Mouse (Mus musculus) midbrain, postnatal 0 days (tissue): ENCODE results near the gene Endou. TPM values are rescaled to one million over a fixed set of nuclear protein-coding genes. Genes with fewer than 3 reads are reported as not detected.

Source experiments
- ATAC-seq: fragments of 200-750 bp; cut with Nextera tagmentation; 2 replicates; pipeline ENCODE4 v1.8.0; 2017; ENCODE audit warnings: moderate number of reproducible peaks, mild to moderate bottlenecking, moderate TSS enrichment, moderate library complexity; ENCODE audit not compliant: low FRiP score
- DNase-seq: peaks from one replicate; pipeline ENCODE4 v3.0.0-alpha.2; 2015; ENCODE audit warnings: low spot score
- H3K27ac ChIP-seq: fragments of 300-500 bp; sonication (generic); 2 replicates; pipeline ENCODE4 v1.5.1; 2014; ENCODE audit warnings: low read depth, mild to moderate bottlenecking, low read length, mixed read lengths
- H3K27me3 ChIP-seq: fragments of 300-500 bp; sonication (generic); 2 replicates; pipeline ENCODE4 v1.6.1; 2014; ENCODE audit warnings: low read length, control low read depth, mixed read lengths; ENCODE audit not compliant: insufficient read depth
- H3K36me3 ChIP-seq: fragments of 300-500 bp; sonication (generic); 2 replicates; pipeline ENCODE4 v1.6.1; 2014; ENCODE audit warnings: low read length, control low read depth, mixed read lengths; ENCODE audit not compliant: insufficient read depth
- H3K4me1 ChIP-seq: fragments of 300-500 bp; sonication (generic); 2 replicates; pipeline ENCODE4 v1.6.1; 2014; ENCODE audit warnings: mild to moderate bottlenecking, control low read depth, antibody characterized with exemption, low read length, mixed read lengths; ENCODE audit not compliant: insufficient read depth
- H3K4me2 ChIP-seq: fragments of 300-500 bp; sonication (generic); 2 replicates; pipeline ENCODE4 v1.6.1; 2014; ENCODE audit warnings: low read depth, mild to moderate bottlenecking, low read length, mixed read lengths; ENCODE audit not compliant: poor library complexity, severe bottlenecking
- H3K4me3 ChIP-seq: fragments of 300-500 bp; sonication (generic); 2 replicates; pipeline ENCODE4 v1.5.1; 2014; ENCODE audit warnings: low read depth, mild to moderate bottlenecking, low read length, moderate library complexity
- H3K9ac ChIP-seq: fragments of 300-500 bp; sonication (generic); replicated peaks from 2 replicates; pipeline ENCODE4 v1.6.1; 2014; ENCODE audit warnings: mild to moderate bottlenecking, low read length, moderate library complexity, mixed read lengths; ENCODE audit not compliant: poor library complexity, severe bottlenecking
- H3K9me3 ChIP-seq: fragments of 300-500 bp; sonication (generic); 2 replicates; pipeline ENCODE4 v1.6.1; 2016; ENCODE audit warnings: low read length, control low read depth
- CTCF ChIP-seq: IDR thresholded peaks from 2 replicates; pipeline ENCODE4 v1.5.1; 2016; ENCODE audit warnings: antibody characterized with exemption, mild to moderate bottlenecking
- WGBS: fragments of 180-500 bp; shearing (Covaris S2); extraction: QIAGEN DNeasy Blood & Tissue Kit; methylation state at CpG from one replicate; pipeline ENCODE4 v1.1.7; 2014; 5-methylcytosine and 5-hydroxymethylcytosine counted together
- polyA plus RNA-seq: library from polyadenylated mRNA; unstranded; fragments of >200 nt; fragmentation: Nextera tagmentation; extraction: Ambion mirVana; gene quantifications from 2 replicates; pipeline ENCODE4 v1.2.1, GENCODE M21; 2015
- total RNA-seq: library from RNA; depleted of rRNA; stranded (reverse); fragments of >200 nt; gene quantifications from 2 replicates; pipeline ENCODE4 v1.2.3, GENCODE M21; 2014

Endou gene
- total and polyA plus RNA-seq, 2 experiments from 2014 or later = 0.20 to 0.66 TPM

GRCm38 (mm10) chr15:97726310-97726709 is 4.8 kb downstream of the Endou start:
- H3K4me2 ChIP-seq = no peak overlapping the region
- H3K4me1 ChIP-seq = no peaks in the 10 kb centered on the region
- H3K9me3 ChIP-seq = no peaks in the 10 kb centered on the region
- no peaks in the 10 kb centered on the region for H3K36me3 ChIP-seq
- H3K27me3 ChIP-seq = no peaks in the 10 kb centered on the region
- no peak for TF ChIP-seq CTCF
- no peak overlapping the region for H3K4me3 ChIP-seq
- 79% methylated on average over 13 of the region's 13 CpGs for WGBS
- DNase-seq (no peak), ATAC-seq (no peak)
- no peak overlapping the region for H3K9ac ChIP-seq
- no peak overlapping the region for H3K27ac ChIP-seq

- no peak overlapping the region for H3K4me3 ChIP-seq
- H3K4me1 ChIP-seq = no peaks in the 10 kb centered on the region
- H3K27me3 ChIP-seq = no peaks in the 10 kb centered on the region
- 87% methylated on average over 6 of the region's 6 CpGs for WGBS
- no peak overlapping the region for H3K27ac ChIP-seq
- no peak for ATAC-seq
- no peak overlapping the region for H3K9ac ChIP-seq
- DNase-seq = no peak
- no peaks in the 10 kb centered on the region for H3K36me3 ChIP-seq
- no peak for TF ChIP-seq CTCF
- H3K9me3 ChIP-seq = no peaks in the 10 kb centered on the region
- H3K4me2 ChIP-seq = no peak overlapping the region
Measured at GRCm38 (mm10) chr15:97725198-97725785, 5.8 kb downstream of the Endou start.

DNA sequence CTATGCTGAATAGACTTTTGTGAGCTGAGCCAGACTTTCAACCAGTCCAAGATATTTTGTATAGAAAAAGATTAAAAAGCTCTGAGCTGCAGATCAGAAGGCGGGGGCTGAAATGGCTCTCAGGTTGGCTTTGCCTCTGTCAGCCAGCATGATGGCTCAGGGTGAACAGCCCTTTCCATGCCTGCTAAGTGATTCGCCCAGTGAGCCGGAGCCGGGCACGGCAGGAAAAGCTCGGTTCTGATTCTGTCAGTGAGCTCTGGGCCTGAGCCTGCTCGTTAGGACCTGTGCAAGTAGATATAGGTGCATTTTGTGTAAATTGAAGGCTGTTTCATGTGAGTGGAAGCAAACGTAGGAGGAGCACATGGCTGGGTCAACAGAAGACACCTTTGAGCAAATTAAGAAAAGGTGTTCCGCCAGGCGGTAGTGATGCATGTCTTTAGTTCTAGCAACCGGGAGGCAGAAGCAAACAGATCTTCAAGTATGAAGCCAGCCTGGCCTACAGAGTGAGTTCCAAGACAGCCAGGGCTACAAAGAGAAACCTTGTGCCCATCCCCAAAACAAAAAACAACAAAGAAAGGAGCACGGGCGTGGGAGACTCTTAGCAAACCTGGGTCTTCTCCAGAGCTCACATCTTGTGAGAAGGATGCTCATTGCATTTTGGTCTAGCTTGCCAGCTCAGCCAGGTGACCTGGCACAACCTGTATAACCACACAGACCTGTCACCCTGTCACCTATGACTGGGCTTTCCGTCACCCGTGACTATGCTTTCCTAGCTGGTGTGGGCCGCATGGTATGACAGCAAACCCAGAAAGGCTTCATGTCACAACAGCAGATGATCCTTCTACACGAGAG is 6.6 kb downstream of the Endou start:
- Histone ChIP-seq H3K4me2 (no peak overlapping the region), H3K4me3 (no peak overlapping the region), H3K4me1 (no peaks in the 10 kb centered on the region), H3K27me3 (no peaks in the 10 kb centered on the region; the same call in 1 of the 2 replicates), H3K9ac (no peak overlapping the region), H3K9me3 (no peaks in the 10 kb centered on the region), H3K36me3 (no peaks in the 10 kb centered on the region), H3K27ac (no peak overlapping the region)
- ATAC-seq (no peak), DNase-seq (no peak)
- WGBS = 82% methylated on average over 17 of the region's 17 CpGs
- no peak for TF ChIP-seq CTCF

- DNase-seq (peak; percentile 63), ATAC-seq (no peak)
- no peak for TF ChIP-seq CTCF
- WGBS = 78% methylated on average over 6 of the region's 6 CpGs
- Histone ChIP-seq H3K36me3 (no peaks in the 10 kb centered on the region), H3K9ac (no peak overlapping the region), H3K27ac (no peak overlapping the region), H3K27me3 (no peaks in the 10 kb centered on the region; the same call in 1 of the 2 replicates), H3K4me1 (no peaks in the 10 kb centered on the region), H3K4me2 (no peak overlapping the region), H3K4me3 (no peak overlapping the region), H3K9me3 (no peaks in the 10 kb centered on the region)
Measured at GRCm38 (mm10) chr15:97723536-97724345, 7.4 kb downstream of the Endou start.

- no peak overlapping the region for H3K4me3 ChIP-seq
- WGBS = 79% methylated on average over 15 of the region's 15 CpGs
Measured at GRCm38 (mm10) chr15:97721008-97721701, 10.0 kb downstream of the Endou start.

More at GRCm38 (mm10) chr15:97721008-97721701, 10.0 kb downstream of the Endou start:
- H3K27ac ChIP-seq = no peak overlapping the region
- TF ChIP-seq CTCF = no peak
- no peaks in the 10 kb centered on the region for H3K9me3 ChIP-seq
- ATAC-seq (no peak), DNase-seq (no peak)
- H3K4me2 ChIP-seq = no peak overlapping the region
- H3K27me3 ChIP-seq = no peaks in the 10 kb centered on the region; the same call in 1 of the 2 replicates
- H3K36me3 ChIP-seq = no peaks in the 10 kb centered on the region
- H3K9ac ChIP-seq = no peak overlapping the region
- no peaks in the 10 kb centered on the region for H3K4me1 ChIP-seq
